Mouse (Mus musculus): ENCODE measurements around the gene Vpreb3. TPM values are rescaled to one million over a fixed set of nuclear protein-coding genes. Genes with fewer than 3 reads are reported as not detected.

The Vpreb3 gene
- polyA plus RNA-seq (2015; fragmentation: Nextera tagmentation; extraction: Ambion mirVana) = 0.57 and 0.89 TPM in 2 replicates

DNA sequence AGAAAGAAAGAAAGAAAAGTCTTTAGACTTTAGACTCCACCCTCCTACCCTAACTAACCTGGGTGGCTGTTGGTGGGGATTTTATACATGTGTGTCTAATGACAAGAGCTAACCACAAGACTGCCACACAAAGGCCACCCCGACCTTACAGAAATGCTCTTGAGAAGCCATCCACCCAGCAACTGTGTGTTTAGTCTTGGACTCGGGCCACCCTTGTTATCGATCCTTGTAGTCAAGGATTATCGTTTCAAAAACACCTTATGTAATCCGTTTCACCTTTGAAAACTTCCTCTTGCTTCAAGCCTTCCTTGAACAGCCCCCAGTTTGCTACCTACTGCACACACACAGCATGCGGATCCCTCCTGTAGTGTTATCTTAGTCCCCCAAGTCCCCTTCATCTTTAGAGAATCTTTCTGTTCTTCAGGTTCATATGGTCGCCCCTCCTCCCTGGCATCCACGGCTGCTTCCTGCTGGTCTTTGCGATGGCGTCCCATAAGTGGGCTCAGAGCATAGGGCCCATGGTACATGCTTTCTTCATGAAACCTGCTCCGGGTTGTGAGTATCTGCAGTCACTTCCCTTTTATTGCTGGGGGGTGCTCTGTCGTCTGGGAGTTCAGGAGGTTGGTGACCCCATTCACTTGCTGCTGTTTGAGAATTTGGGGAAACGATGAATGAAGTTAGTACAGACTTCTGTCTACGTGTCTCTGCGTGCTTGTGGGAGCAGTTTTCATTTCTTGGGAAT lies at the start of gene Vpreb3:
TSS of gene Vpreb3 (plus strand) at position 322 of the 742 bp plus-strand sequence.
- WGBS = 82% methylated on average over 15 of the region's 15 CpGs
- Histone ChIP-seq H3K9me3 (no peaks in the 10 kb centered on the region), H3K4me2 (replicated peaks) (no peak within 1 kb of the TSS; the same call in 1 of the 2 replicates), H3K27ac (0 out of 2 replicates have a peak within 1 kb of the TSS, but pooled peaks have one; percentile 6), H3K4me3 (replicated peaks) (no peak within 1 kb of the TSS), H3K36me3 (no peaks in the 10 kb centered on the region), H3K4me1 (replicated peaks) (peaks cover 3% of the 10 kb centered on the region; the same call in 1 of the 2 replicates), H3K9ac (no peak within 1 kb of the TSS), H3K27me3 (replicated peaks) (no peaks in the 10 kb centered on the region)
- no peak for ATAC-seq

DNA sequence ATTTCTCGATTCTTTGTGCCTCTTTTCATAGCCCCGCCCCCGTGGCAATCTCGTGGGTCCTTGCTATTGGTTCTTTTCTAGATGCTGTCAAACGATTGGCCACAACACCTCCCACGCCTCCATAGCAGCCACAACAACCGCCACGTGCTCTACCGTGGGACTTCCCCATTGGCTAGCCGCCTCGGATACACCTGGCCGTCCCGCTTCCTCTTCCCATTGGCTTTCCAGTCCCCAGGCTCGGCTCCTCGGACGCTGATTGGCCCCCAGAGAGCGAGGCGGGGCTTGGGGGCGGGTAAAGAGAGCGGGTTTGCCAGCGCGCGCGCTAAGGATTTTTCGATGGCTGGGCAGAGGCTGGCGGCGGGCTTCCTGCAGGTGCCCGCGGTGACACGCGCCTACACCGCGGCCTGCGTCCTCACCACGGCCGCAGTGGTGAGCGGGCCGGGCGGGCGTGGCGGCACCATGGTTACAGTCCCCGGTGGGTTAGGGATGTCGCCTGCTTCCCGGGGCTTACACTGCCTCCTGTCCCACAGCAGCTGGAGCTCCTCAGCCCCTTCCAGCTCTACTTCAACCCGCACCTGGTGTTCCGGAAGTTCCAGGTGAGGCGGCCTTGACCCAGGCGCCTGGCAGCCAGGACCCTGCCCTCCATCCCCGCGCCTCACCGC lies 49.6 kb upstream of the Vpreb3 start, which contains the start of gene Derl3:
TSS of gene Derl3 (plus strand) at position 325 of the 662 bp plus-strand sequence.
- Histone ChIP-seq H3K9me3 (no peaks in the 10 kb centered on the region), H3K4me2 (replicated peaks) (peak within 1 kb of the TSS; percentile 98), H3K36me3 (peaks cover 21% of the 10 kb centered on the region), H3K9ac (peak within 1 kb of the TSS; percentile 54), H3K27ac (no peak within 1 kb of the TSS), H3K27me3 (replicated peaks) (no peaks in the 10 kb centered on the region), H3K4me1 (replicated peaks) (peaks cover 11% of the 10 kb centered on the region), H3K4me3 (replicated peaks) (peak within 1 kb of the TSS; percentile 47)
- 1% methylated on average over 51 of the region's 51 CpGs for WGBS
- peak; percentile 99 for ATAC-seq

DNA sequence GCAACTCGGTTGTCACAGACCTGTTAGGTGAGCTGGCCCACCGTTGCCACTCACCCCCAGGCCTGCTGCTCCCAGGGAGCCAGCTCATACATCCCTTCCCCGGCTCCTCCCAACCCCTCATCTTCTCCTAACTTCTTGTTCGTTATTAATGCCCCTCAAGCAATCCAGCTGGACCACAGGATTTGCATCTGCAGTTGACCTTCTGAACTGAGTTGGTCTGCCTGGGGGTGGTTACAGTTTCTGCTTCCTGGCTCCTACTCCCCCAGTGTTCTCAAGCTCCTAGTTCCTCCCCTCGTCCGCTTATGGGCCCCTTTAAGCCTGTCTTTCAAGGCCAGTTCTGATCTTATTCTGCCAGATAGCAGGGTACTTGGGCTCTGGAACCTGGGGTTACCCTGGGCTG lies 48.3 kb upstream of the Vpreb3 start:
- no peak for ATAC-seq
- no peaks in the 10 kb centered on the region for H3K27me3 ChIP-seq (replicated peaks)

DNA sequence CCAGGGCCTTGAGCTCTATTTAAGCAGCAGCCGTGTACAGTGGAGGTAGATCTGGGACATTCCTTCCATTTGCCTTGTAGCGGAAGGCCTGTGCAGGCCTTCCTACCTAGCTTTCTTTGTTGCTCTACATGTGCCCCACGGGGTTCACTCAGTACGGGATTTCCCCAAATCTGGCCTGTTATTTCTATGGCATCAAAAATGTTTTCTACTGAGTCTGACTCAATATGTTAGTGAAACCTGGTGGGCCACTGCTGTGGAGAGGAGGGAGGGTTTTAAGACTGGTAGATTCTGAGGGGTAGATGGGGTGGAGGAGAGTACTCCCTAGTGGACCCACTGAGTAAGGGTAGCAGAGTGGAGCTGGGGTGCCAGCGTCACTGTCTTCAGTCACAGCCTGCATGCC lies 47.1 kb upstream of the Vpreb3 start:
- Histone ChIP-seq H3K9me3 (no peaks in the 10 kb centered on the region), H3K4me2 (replicated peaks) (no peak overlapping the region), H3K27me3 (replicated peaks) (no peaks in the 10 kb centered on the region), H3K9ac (no peak overlapping the region), H3K4me1 (replicated peaks) (peaks cover 5% of the 10 kb centered on the region), H3K27ac (no peak overlapping the region), H3K36me3 (peaks cover 32% of the 10 kb centered on the region), H3K4me3 (replicated peaks) (no peak overlapping the region)
- WGBS = 96% methylated on average over 5 of the region's 5 CpGs
- no peak for ATAC-seq

More for the DNA sequence above, 48.3 kb upstream of the Vpreb3 start:
- Histone ChIP-seq H3K27ac (no peak overlapping the region), H3K36me3 (peaks cover 27% of the 10 kb centered on the region), H3K9ac (no peak overlapping the region), H3K4me3 (replicated peaks) (no peak overlapping the region), H3K9me3 (no peaks in the 10 kb centered on the region), H3K4me1 (replicated peaks) (peaks cover 6% of the 10 kb centered on the region), H3K4me2 (replicated peaks) (no peak overlapping the region)
- 67% methylated on average over 6 of the region's 6 CpGs for WGBS

DNA sequence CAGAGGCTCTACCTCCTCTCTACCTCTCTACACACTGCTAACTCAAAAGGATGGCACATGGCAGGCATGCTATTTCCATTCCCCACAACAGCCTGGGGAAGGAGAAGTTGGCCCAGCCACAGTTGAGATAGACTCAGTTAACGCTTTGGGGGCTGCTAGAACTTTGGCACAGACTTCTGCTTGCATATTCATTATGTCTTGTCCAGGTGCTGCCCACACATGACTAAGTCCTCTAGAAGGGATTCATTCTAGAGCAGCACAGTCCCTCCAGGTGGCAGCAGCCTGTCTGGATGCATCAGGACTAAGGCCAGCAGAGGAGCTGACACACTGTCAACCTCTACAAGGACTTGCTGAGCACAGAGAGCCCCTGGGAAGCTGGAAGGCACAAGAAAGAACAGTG lies 46.6 kb upstream of the Vpreb3 start:
- H3K4me1 ChIP-seq (replicated peaks) = peaks cover 5% of the 10 kb centered on the region
- peaks cover 36% of the 10 kb centered on the region for H3K36me3 ChIP-seq
- H3K9ac ChIP-seq = no peak overlapping the region
- WGBS = 100% methylated on average over 1 of the region's 1 CpGs
- H3K9me3 ChIP-seq = no peaks in the 10 kb centered on the region
- H3K27me3 ChIP-seq (replicated peaks) = no peaks in the 10 kb centered on the region
- H3K4me2 ChIP-seq (replicated peaks) = no peak overlapping the region
- no peak overlapping the region for H3K4me3 ChIP-seq (replicated peaks)
- H3K27ac ChIP-seq = no peak overlapping the region
- ATAC-seq = no peak

DNA sequence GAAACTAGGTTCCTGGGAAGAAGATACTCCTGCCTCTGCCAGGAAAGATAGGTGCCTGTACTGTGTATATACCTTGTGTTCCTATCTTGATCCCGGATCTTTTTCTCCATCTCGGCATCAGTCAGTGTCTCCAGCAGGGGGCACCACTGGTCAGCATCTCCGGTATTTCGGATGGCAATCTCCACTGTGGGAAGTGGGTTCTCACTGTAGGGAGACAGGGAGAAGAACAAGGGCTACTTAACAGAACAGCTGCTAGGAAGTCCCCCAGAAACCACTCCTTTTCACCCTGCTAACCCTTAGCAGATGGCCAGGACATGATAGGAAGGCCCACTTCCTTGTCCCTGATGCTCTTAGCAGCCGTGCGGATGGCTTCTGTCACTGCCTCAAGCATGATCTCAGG lies 45.5 kb upstream of the Vpreb3 start:
- Histone ChIP-seq H3K27me3 (replicated peaks) (no peaks in the 10 kb centered on the region), H3K4me1 (replicated peaks) (peaks cover 5% of the 10 kb centered on the region), H3K36me3 (peaks cover 45% of the 10 kb centered on the region), H3K27ac (no peak overlapping the region), H3K9me3 (no peaks in the 10 kb centered on the region), H3K4me2 (replicated peaks) (no peak overlapping the region), H3K9ac (no peak overlapping the region), H3K4me3 (replicated peaks) (no peak overlapping the region)
- ATAC-seq = no peak
- WGBS = 38% methylated on average over 6 of the region's 6 CpGs

DNA sequence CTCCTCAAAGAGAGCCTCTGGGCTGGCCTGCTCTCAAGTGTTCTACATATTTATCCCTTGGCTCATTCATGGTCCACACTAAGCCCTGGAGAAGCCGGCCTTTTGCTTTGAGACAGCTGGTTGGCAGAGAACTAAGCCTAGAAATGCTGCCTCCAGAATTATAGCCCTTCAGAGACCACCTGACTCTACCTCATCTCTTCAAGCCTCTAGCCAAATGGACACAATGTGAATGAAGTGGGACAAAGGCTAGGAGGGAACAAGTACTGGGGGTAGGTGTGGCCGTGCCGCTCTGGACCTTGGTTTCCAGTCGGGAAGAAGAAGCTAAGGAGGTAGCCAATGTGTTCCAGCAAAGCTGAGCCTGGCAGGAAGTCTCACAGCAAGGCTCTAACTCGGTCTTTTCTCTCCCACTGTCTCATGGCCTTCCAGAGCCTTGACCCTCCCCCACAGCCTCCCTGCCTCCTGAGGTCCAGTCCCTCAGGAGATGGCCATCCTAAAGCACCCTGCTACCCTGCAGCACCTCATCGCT lies 44.8 kb upstream of the Vpreb3 start:
- peaks cover 53% of the 10 kb centered on the region for H3K36me3 ChIP-seq

DNA sequence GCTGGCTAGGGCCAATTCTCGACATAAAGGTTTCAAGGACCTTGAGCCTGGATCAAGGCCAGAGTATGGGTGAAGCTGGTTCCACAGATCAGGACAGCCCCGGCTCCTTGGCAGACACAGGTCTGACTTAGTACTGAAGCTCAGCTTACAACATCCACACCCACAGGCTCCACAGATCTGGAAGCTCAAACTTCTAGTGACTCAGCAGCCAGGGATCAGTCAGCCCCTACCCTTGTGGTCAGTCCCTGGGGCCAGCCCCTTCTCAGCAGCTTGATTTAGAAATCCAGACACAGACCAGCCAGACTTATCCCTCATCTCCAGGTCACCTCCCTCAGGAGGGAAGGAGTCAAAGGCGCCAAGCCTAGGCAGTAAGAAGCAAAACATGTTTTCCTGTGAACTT lies 44.0 kb upstream of the Vpreb3 start:
- no peak overlapping the region for H3K4me2 ChIP-seq (replicated peaks)
- H3K36me3 ChIP-seq = peaks cover 59% of the 10 kb centered on the region
- H3K4me1 ChIP-seq (replicated peaks) = no peaks in the 10 kb centered on the region
- H3K9ac ChIP-seq = no peak overlapping the region
- H3K27me3 ChIP-seq (replicated peaks) = no peaks in the 10 kb centered on the region
- H3K9me3 ChIP-seq = no peaks in the 10 kb centered on the region
- ATAC-seq = no peak
- H3K4me3 ChIP-seq (replicated peaks) = no peak overlapping the region
- 67% methylated on average over 3 of the region's 3 CpGs for WGBS
- H3K27ac ChIP-seq = no peak overlapping the region

More for the DNA sequence above, 44.8 kb upstream of the Vpreb3 start:
- ATAC-seq = no peak
- 78% methylated on average over 6 of the region's 6 CpGs for WGBS
- peaks cover 5% of the 10 kb centered on the region for H3K4me1 ChIP-seq (replicated peaks)
- H3K4me3 ChIP-seq (replicated peaks) = no peak overlapping the region
- no peak overlapping the region for H3K9ac ChIP-seq
- H3K27ac ChIP-seq = no peak overlapping the region
- no peaks in the 10 kb centered on the region for H3K9me3 ChIP-seq
- H3K4me2 ChIP-seq (replicated peaks) = no peak overlapping the region
- no peaks in the 10 kb centered on the region for H3K27me3 ChIP-seq (replicated peaks)

DNA sequence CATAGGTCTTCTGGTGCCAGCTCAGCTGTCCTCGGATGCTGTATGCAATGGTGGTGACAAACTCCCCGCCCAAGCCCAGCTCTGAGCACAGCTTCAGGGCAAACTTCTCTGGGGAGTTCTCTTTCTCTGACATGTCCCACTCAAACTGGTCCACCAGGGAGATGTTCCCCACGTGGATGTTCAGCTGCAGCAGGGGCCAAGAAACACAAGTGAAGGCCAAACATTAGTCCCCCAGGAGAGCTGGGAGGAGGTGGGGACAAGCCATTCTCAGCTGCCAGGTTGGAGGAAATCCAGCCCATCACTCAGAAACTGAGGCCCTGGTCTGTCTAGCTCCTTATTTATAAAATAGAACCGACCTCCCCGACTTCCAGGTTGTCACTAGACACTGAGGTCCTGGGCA lies 38.5 kb upstream of the Vpreb3 start:
- peaks cover 59% of the 10 kb centered on the region for H3K36me3 ChIP-seq
- no peak overlapping the region for H3K9ac ChIP-seq
- no peaks in the 10 kb centered on the region for H3K9me3 ChIP-seq
- no peak overlapping the region for H3K4me2 ChIP-seq (replicated peaks)
- no peaks in the 10 kb centered on the region for H3K27me3 ChIP-seq (replicated peaks)
- no peaks in the 10 kb centered on the region for H3K4me1 ChIP-seq (replicated peaks)
- no peak overlapping the region for H3K27ac ChIP-seq
- no peak for ATAC-seq
- no peak overlapping the region for H3K4me3 ChIP-seq (replicated peaks)
- WGBS = 94% methylated on average over 5 of the region's 5 CpGs

DNA sequence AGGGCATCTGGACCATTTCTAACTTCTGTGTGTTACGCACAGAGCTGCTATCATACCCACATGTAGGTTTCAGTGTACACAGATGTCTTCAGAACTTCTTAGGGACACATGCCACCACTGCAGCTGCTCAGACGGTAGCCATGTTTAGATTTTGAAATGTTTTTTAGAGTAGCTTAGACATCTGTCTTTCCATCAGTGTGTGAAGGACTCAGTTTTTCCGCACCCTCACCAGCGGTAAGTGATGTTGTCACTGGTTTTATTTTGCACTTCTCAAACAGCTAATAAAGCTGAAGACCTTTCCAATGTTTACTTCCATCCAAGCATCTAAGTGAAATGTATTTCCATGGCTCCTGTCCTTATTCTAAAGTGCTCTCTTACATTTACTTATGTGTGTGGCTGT lies 36.0 kb upstream of the Vpreb3 start:
- WGBS = 92% methylated on average over 4 of the region's 4 CpGs

DNA sequence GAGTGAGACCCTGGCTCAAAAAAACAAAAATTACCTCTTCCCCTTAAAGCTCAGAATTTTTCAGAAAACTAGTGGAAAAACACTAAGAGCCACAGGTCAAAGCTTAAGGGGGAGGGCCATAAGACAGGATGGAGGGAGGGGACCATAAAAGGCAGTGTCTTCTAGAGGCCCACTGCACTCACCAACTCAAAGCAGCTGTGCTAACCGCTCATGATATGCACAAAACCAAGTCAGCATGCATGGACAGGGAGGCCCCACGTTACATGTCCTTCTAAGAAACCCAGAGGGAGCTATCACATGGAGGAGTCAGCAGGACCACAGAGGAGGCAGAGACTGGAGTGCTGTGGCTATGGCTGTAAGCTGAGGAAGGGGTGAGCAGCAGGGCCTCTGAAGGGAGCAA lies 32.2 kb upstream of the Vpreb3 start:
- Histone ChIP-seq H3K4me1 (replicated peaks) (no peaks in the 10 kb centered on the region), H3K4me2 (replicated peaks) (no peak overlapping the region), H3K9ac (no peak overlapping the region), H3K27ac (no peak overlapping the region), H3K36me3 (peaks cover 36% of the 10 kb centered on the region), H3K4me3 (replicated peaks) (no peak overlapping the region), H3K27me3 (replicated peaks) (no peaks in the 10 kb centered on the region), H3K9me3 (no peaks in the 10 kb centered on the region)
- no peak for ATAC-seq
- 86% methylated on average over 2 of the region's 2 CpGs for WGBS

More for the DNA sequence above, 36.0 kb upstream of the Vpreb3 start:
- Histone ChIP-seq H3K4me1 (replicated peaks) (no peaks in the 10 kb centered on the region), H3K4me3 (replicated peaks) (no peak overlapping the region), H3K9ac (no peak overlapping the region), H3K4me2 (replicated peaks) (no peak overlapping the region), H3K27me3 (replicated peaks) (no peaks in the 10 kb centered on the region), H3K27ac (no peak overlapping the region), H3K36me3 (peaks cover 54% of the 10 kb centered on the region), H3K9me3 (no peaks in the 10 kb centered on the region)
- no peak for ATAC-seq

DNA sequence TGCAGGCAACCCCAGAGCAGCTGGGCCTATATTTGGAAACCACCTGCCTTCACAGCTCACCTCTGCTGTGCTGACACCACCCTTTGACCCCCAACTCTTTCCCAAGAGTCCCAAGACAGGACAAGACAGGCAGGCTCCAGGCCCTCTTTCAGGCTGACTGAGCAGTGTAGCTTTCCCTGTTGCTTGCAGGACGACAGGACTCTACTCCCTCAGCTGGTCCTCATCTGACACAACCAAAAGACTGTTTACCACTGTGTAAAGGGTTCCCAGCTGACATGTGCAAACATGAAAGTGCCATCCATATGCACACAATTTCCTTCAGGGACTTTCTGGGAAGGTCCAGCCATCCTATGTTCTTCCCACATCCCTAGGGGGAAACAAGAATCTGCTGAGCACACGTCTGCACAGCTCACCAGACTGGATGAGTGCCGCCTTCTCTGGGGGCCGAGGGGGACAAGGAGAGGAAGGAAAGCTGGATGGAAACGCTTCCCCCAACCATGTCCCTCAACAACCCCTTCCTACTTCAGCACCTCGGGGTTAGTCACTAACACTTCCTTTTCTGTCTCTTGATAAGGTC lies 29.8 kb upstream of the Vpreb3 start:
- Histone ChIP-seq H3K4me3 (replicated peaks) (no peak overlapping the region), H3K27ac (no peak overlapping the region), H3K9ac (no peak overlapping the region), H3K27me3 (replicated peaks) (no peaks in the 10 kb centered on the region), H3K4me2 (replicated peaks) (no peak overlapping the region), H3K4me1 (replicated peaks) (no peaks in the 10 kb centered on the region), H3K9me3 (no peaks in the 10 kb centered on the region), H3K36me3 (peaks cover 24% of the 10 kb centered on the region)
- no peak for ATAC-seq
- WGBS = 71% methylated on average over 6 of the region's 6 CpGs

Measured in intestine, embryonic 15.5 days (tissue).